Mouse (Mus musculus): Measurements from ENCODE around the gene Rnf151.

The Rnf151 gene

DNA sequence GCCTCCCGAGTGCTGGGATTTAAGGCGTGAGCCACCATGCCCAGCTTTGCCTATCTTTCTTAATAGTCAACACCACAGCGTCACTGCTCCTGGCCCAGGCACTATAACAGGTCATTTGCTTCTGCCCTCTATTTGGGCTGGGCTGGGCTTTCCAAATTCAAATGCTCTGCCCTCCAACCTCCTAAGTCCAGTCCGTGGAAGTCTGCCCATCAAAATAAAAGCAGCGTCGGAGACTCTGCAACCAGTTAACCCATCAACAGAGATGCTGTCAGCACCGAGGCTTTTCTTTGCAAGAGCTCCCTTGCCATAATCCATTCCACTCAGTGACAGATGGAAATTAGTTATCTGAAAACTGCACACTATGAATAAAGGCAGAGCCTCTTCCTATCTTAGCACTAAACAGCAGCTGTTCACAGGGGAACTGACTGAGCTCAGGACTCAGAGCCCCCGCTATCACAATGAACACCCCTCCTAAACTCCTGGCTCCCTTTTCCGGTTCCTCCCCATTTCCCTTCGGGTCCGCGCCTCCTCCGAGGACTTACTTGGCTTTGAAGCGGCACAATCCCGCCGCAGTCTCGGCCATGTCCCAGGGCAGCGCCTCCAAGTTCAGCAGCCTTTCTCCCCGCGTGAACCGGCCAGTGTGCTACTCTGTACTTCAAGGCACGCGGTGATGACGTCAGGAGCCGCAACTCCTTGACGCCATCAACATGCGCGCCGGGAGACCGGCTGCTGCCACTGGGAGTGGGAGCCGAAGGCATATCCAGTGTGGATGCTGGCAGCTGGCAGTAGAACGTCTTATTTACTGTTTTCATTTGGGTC, 10.7 kb downstream of the Rnf151 start, which contains the start of gene Tbl3:
TSS of gene Tbl3 (minus strand) at position 679 of the 819 bp plus-strand sequence.
- intact Hi-C loops (cut with DNase I) = no loop called here

DNA sequence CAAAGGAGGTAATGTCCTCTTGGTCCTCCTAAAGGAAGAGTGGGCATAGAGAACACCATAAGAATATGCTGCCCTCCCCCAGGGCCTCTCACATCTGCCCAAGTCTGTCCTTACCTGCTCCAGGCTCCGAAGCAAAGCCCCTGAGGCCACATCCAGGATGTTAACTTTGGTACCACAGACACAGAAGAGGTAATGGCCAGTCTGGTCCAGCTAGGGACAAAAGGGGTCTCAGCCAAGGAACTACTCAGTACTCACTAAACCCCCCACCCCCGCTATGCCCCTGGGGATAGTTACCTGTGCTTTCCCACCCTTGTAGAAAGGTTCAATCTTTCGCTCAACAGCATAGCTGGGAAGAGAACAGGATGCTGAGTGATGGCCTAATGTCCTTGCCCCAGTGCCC, 12.0 kb downstream of the Rnf151 start:
- intact Hi-C loops (cut with DNase I) = no loop called here

DNA sequence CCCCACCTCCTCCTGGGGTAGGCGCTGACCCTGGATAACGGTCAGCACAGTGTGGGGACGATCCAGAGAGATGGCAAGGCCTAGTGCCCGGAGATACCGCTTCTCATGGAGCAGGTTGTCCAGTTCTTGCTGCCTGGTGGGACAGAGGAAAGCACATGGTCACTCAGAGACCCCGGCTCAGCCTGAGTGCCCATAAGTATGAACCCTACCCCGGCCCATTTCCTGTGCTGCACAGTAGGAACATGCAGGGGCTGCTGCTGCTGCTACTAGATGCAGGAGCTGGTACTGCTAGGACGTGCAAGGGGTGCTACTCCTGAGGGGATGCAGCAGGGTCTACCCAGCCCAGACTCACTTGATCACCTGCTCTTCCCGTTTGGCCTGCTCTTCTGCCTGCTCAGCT, 16.6 kb downstream of the Rnf151 start:
- intact Hi-C loops (cut with DNase I) = no loop called here

DNA sequence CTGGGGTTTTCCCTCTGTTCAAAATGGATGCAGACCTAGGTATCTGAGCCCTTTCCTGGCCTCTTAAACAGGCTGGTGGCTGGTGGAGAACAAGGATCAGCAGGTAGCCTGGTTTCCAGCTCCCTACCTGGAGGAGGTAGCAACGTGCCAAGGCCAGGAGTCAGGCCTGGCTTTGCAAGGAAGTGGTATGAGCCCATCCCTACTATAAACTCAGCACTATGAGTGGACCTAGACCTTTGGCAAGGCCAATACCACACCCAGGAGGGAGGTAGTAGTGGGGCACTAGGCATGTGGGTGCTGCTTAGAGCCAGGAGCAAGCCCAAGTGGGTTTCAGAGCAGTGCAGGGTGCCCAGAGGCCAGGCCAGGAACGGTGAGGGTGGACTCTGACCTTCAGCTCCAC, 18.4 kb downstream of the Rnf151 start:
- intact Hi-C loops (cut with DNase I) = no loop called here

DNA sequence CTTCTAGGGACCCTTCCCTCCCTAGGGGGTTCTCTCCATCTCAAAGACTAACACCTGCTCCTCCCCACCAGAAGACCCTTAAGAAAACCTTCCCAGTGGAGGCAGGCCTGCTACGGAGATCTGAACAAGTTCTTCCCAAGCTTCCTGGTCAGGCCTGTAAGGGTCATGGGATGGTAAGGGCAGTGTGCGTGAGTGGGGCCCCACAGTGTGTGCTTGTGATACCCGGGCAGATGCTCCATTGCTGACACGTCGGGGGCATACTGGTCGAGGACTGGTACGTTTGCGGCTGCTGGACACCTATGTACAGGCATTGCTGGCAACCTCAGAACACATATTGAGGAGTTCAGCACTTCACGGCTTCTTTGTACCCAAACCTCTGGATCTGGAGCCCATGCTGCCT, 19.1 kb downstream of the Rnf151 start:
- intact Hi-C loops (cut with DNase I) = no loop called here

DNA sequence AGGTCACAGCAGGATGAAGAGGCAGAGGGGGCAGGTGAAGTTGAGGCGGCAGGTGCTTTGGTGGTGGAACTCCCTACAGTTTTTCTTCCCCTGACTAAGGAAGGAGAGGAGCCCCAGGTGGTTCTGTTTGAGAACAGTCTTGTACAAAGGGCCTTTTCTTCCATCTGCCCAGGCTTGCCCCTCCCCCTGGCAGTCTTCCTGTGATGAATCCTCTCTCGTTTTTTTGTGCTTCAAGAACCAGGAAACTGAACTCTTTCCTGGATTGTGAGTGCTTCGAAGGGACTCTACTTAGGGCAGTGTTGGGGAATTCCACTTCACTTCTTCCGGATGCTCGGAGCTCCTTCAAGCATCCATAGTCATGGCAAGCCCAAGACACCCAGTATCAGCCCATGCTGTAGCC, 19.9 kb downstream of the Rnf151 start:
- intact Hi-C loops (cut with DNase I) = no loop called here

DNA sequence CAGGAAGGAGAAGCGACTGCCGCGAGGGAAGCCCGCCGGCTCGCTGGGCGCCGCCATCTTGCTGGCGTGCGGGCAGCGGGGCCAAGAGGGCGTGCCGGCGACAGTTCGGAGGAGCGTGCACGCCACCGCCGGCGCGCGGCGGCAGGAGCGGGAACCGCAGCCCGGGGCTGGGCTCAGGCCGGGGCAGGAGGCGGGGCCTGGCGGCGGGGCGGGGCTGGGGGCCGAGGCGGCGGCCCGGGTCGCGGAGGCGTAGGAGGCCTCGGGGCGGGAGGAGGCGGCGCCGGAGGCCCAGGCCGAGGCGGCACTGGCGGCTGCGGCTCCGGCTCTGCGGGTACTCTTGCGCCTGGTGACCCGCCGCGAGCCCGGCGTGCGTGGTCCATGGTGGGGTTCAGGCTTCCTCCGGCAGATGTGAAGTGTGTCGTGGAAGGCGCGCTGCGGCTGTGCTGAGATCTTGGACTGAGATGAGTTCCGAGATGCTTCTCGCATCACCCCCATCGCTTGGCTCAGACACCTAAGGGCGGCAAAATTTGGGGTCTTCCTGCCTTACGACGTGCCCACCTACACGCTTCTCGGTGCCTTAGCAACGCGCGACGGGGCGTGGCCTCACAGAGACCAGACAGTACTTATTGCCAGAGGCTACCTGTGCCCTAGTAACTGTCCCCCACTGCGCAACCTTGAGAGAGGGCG, 21.7 kb downstream of the Rnf151 start, which contains the start of the genes Gfer and Noxo1:
TSS of gene Gfer (minus strand) at position 146 of the 687 bp plus-strand sequence.
TSS of gene Noxo1 (plus strand) at position 224 of the 687 bp plus-strand sequence.
- intact Hi-C loops (cut with DNase I) = no loop called here

DNA sequence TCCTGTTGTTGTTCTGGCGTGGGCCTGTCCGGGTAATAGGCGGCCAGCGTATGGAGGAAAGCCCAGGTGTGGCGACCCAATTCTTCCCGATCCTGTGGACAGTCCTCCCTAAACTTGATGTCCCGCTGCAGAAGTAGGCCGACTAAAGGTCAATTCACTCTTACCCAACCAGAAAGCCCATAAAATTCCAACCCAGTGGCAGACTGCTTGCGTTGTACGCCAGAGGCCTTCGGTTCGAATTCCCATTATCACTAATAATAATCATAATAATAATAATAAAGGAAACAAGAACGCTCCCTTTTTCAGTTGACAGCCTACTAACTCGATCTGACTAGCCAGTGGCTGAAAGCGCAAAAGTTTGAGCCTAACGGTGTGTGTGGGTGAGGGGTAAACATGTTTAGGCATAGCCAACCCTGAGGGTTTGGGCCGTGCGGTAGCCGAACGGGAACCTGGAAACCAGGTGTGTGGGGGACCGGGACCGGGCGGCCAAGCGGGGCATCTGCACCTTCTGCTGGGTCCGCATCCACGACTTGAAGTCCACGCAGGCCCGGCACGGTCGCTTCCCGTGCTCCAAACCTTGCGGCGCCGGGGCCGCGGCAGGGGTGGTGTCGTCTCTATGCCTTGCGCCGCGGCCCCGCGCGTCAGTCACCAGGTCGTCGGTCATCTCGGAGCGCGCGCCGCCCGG, 22.4 kb downstream of the Rnf151 start:
- intact Hi-C loops (cut with DNase I) = no loop called here

DNA sequence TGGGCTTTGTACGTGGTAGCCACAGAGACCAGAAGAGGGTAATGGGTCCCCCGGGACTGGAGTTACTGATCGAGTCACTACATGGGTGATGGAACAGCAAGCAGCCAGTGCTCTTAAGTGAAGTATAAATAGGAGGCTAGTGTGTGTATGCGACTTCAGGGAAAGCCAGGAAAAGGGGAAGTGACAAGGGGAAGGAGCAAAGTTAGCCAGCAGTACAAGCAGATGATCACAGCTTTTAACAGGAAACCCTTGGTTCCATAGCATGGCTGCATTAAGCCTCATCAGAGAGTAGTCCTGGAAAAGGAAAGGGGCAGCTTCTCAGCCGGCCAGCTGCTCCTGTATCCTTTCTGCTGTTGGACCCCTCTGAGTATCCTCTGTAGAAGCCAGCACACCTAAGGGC, 25.5 kb downstream of the Rnf151 start:
- intact Hi-C loops (cut with DNase I) = no loop called here

DNA sequence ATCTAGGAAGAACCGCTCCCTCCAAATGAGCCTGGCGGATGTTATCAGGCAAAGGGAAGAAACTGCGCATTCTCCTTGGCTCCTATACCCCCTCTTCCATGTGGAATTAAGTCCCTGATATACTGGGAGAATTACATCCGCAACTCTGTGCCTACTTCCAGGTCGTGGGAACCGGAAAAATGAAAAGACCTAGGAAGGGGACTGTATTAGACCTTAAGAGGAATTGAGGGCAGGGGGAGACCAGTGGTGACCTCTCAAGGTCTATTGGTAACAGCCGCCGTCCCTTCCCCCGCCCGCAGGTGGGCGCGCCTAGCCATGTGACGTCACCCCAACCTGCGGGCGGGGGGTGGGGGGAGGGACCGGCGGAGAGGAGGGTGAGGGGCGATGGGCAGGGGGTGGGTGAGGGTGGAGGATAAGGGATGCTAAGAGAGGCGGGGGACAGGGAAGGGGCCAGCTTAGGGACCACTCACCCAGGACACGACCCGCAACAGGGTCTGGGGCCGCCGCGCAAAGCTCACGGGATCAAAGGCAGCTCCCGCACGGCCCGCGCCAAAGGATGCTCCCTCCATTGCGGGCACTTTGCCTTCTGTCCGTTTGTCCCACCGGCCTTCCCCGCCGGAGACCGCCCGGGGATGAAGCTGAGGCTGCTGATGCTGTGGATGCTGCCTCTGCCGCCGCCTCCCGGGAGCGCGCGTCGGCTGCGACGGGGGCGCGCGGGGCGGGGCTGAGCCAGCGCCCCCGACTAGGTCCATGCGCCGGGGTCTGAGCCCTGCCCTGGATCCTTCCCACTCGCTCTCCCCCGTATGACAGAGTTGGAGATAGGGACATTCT, 28.4 kb downstream of the Rnf151 start, which contains the start of gene Syngr3:
TSS of gene Syngr3 (minus strand) at position 705 of the 831 bp plus-strand sequence.
- intact Hi-C loops (cut with DNase I) = no loop called here

DNA sequence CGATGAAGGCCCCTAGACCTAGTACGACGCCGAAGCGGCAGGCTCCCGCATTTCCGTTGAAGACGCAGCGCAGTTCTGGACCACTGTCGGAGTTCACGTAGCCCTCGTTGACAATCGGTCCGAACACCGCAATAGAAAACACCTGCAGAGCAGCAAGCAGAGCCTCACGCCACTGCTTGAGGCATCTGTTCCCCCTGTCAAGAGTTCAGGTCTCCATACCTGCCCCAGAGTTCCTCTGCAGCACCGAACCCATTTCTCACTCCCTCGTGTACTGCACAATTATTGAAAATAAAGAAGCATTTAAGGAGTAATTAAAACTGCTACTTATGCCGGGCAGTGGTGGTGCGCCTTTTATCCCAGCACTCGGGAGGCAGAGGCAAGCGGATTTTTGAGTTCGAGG, 30.3 kb downstream of the Rnf151 start:
- intact Hi-C loops (cut with DNase I) = no loop called here

DNA sequence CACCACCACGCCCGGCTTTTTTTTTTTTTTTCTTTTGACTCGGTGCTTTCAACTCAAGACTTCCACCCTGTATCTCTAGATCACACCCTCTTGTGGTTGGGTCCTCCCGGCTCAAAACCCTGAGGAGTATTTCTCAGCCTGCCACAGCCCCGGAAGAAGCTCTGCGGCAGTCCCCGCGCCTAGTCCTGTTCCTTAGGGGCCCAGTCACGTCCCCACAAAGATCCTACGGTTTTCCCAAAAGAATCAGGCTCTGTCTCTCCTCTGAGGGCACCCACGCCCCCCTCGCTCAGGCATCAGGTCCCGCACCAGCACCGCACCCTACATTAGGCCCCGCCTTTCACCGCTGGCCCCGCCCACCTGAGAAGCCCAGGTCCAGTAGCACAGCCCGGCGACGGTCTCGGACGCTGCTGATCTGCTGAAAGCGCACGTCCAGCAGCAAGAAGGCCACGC, 30.7 kb downstream of the Rnf151 start:
- intact Hi-C loops (cut with DNase I) = no loop called here

DNA sequence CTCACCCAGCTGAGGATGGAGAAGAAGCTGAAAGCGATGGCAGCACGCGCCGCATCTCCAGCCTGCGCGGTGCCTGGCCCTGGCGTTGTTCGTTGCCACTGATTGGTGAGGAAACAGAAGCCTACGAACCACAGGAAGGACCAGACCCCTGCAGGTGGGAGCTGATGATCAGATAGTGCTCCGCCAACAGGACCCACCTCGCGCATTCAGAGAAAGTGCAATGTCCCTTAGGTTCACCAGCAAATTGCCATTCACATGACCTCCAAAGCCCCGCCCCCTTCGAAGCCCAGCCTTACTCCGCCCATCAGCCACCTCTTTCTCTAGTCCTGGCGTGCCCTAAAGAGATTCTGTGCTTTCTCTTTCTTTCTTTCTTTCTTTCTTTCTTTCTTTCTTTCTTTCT, 31.3 kb downstream of the Rnf151 start:
- intact Hi-C loops (cut with DNase I) = no loop called here

DNA sequence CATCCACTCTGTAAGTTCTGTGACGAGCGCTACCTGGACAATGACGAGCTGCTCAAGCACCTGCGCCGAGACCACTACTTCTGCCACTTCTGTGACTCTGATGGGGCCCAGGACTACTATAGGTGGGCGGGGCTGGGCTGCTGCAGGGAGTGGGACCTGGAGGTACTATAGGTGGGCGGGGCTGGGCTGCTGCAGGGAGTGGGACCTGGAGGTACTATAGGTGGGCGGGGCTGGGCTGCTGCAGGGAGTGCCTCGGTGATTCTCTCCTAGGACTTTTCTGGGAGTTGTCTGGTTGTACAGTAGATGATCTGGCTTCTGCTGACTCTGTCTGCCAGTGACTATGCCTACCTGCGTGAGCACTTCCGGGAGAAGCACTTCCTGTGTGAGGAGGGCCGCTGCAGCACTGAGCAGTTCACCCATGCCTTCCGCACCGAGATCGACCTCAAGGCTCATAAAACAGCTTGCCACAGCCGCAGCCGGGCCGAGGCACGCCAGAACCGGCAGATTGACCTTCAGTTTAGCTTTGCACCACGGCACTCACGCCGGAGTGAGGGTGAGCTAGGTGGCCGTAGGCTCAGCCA, 40.3 kb downstream of the Rnf151 start:
- intact Hi-C loops (cut with DNase I) = no loop called here

DNA sequence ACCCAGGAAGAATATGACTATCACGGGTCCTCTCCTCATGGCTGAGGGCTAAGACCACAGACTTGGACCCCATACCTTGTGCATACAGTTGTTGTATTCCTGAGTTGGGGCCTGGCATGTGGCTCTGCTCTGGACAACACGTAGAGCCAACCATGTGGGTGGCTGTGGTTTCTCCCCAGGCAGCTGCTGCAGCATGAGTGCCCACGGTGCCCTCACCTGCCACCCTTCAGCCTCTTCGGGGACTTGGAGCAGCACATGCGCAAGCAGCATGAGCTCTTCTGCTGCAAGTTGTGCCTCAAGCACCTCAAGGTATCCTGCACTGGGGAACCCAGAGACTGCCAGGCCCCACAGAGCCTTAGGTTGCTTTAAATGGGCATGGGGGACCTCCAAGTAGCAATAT, 41.0 kb downstream of the Rnf151 start:
- intact Hi-C loops (cut with DNase I) = no loop called here

DNA sequence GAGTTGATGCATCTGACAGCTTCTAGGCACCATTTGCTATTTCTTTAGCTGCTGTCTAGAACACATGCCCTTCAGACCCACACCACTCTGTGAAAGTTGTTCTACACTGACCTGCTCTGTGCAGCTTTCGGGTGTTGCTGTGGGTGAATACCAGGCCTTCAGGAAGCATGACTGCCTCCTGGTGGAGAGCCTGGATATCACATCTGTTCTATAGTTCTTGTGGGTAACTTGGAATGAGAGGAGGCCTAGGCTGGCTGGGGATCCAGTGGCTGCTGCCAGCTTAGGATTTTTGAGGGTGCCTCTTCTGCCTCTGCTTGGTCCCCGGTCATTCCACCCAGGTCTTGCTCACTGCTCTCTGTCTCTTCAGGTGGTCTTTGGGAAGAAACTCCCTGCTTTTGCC, 41.7 kb downstream of the Rnf151 start:
- intact Hi-C loops (cut with DNase I) = no loop called here

DNA sequence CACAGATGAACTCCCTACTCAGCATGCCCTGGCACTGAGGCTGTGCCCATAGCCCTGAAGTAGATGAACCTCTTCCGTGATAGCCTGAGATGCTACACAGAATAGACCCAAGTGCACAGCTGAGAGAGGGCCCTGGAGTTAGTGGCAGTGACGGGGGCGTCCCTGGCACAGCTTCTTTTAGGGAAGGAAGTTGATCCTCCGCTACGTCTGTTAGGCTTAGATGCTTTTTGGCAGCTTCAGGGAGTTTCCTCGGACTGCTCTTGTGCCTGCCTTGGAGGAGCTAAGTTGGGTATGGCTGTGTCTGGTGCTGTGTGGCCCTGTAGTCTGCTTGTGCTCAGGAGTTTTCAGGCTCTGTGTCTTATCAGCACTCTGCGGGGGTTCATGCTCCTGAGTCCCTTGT, 43.6 kb downstream of the Rnf151 start:
- intact Hi-C loops (cut with DNase I) = no loop called here

DNA sequence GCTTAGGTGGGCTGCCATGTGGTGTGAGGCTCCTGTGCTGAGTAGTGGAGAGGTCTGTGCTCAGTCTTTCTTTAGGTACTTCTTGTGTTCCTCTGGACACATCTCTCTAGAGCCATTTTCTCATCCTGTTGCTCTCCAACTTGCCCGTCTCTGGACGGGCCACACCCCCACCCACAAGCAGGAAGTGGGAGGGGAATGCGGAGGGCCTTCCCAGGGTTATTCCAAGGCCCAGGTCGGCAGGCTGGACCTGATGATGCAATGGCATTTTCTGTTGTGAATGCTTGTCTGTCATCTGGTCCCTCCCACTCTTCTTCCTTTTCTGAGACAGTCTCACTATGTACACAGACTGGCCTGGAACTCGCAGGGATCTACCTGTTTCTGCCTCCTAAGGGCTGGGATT, 45.7 kb downstream of the Rnf151 start:
- intact Hi-C loops (cut with DNase I) = no loop called here

DNA sequence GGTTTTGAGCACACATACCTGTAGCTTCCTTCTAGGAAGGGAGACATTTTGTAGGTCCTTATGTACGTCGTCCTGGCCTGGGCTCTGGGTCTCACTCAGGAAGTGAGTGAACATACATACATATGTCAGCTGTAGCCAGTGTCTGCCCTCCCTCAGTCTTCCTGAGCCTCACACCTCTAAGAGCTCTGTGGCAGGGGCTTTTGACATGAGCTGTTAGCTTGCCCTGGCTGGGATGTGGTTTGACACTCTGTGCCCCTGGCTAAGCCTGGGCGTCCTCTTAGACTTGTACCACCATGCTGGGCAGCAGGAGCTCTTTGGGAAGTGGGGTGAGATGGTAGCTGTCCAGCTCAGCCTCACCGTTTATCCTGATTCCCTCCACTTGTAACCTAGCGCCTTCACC, 46.5 kb downstream of the Rnf151 start:
- intact Hi-C loops (cut with DNase I) = no loop called here

DNA sequence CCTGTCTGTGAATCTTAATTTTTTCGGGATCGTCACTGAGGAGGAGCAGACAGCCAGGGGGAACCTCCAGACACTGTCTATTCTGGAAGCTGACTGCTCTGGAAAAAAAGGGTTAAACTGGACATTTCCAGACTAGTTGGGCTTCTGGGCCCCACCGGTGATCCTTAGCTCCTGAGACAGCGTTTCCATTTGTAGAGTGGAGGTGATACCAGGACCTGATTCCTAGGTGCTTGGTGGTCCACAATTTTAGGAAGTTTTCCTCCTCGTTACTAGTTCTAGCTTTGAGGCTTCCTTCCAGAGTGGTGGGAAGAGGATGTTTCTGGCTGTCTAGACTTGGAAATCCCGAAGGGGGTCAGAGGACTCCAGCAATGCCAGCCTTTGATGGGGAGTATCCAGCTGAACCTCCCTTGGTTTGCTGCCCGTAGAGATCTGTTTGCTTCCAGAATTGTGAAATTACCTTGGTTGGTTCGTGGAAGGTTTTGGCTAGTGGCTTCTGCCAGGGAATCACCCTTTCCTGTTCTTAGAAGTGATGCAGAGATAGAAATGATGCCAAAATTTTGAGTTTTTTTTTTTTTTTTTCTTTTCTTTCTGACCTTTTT, 47.5 kb downstream of the Rnf151 start:
- intact Hi-C loops (cut with DNase I) = no loop called here
